Mouse (Mus musculus) stomach, postnatal 0 days (tissue): ENCODE measurements around the gene Adck2. TPM values are rescaled to one million over a fixed set of nuclear protein-coding genes. Genes with fewer than 3 reads are reported as not detected.

Experiments
- ATAC-seq: fragments of 200-750 bp; cut with Nextera tagmentation; 2 replicates; pipeline ENCODE4 v1.8.0; 2017; ENCODE audit not compliant: low FRiP score, low TSS enrichment
- DNase-seq: peaks from one replicate; pipeline ENCODE4 v3.0.0-alpha.2; 2016; ENCODE audit warnings: low spot score
- H3K27ac ChIP-seq: fragments of 300-500 bp; sonication (generic); replicated peaks from 2 replicates; pipeline ENCODE4 v1.5.1; 2014; ENCODE audit warnings: mild to moderate bottlenecking, control low read depth
- H3K27me3 ChIP-seq: fragments of 300-500 bp; sonication (generic); 2 replicates; pipeline ENCODE4 v1.6.1; 2014; ENCODE audit warnings: low read length; ENCODE audit not compliant: control insufficient read depth, insufficient read depth
- H3K36me3 ChIP-seq: fragments of 300-500 bp; sonication (generic); 2 replicates; pipeline ENCODE4 v1.6.1; 2014; ENCODE audit warnings: low read length, mixed read lengths; ENCODE audit not compliant: control insufficient read depth, insufficient read depth
- H3K4me1 ChIP-seq: fragments of 300-500 bp; sonication (generic); replicated peaks from 2 replicates; pipeline ENCODE4 v1.6.1; 2014; ENCODE audit warnings: antibody characterized with exemption; ENCODE audit not compliant: control insufficient read depth, insufficient read depth
- H3K4me2 ChIP-seq: fragments of 300-500 bp; sonication (generic); replicated peaks from 2 replicates; pipeline ENCODE4 v1.6.1; 2014; ENCODE audit warnings: low read depth, mild to moderate bottlenecking, control low read depth, moderate library complexity
- H3K4me3 ChIP-seq: fragments of 300-500 bp; sonication (generic); 2 replicates; pipeline ENCODE4 v1.5.1; 2014; ENCODE audit warnings: low read depth, low read length, control low read depth
- H3K9ac ChIP-seq: fragments of 300-500 bp; sonication (generic); 2 replicates; pipeline ENCODE4 v1.6.1; 2014; ENCODE audit warnings: mild to moderate bottlenecking, low read length, control low read depth, mixed read lengths
- H3K9me3 ChIP-seq: fragments of 300-500 bp; sonication (generic); 2 replicates; pipeline ENCODE4 v1.6.1; 2016; ENCODE audit warnings: low read length; ENCODE audit not compliant: control insufficient read depth
- CTCF ChIP-seq: IDR thresholded peaks from 2 replicates; pipeline ENCODE4 v1.5.1; 2016; ENCODE audit warnings: antibody characterized with exemption, low read depth, mild to moderate bottlenecking, moderate library complexity
- EP300 ChIP-seq: optimal IDR thresholded peaks from 2 replicates; pipeline ENCODE3; 2016; ENCODE audit warnings: antibody characterized with exemption
- WGBS: fragments of 180-500 bp; shearing (Covaris S2); extraction: QIAGEN DNeasy Blood & Tissue Kit; methylation state at CpG from one replicate; pipeline ENCODE4 v1.1.7; 2014; 5-methylcytosine and 5-hydroxymethylcytosine counted together
- polyA plus RNA-seq: library from polyadenylated mRNA; unstranded; fragments of >200 nt; fragmentation: Nextera tagmentation; extraction: Ambion mirVana; gene quantifications from 2 replicates; pipeline ENCODE4 v1.2.1, GENCODE M21; 2015

Adck2 gene
- polyA plus RNA-seq, 1 experiment from 2014 or later = 22.0 TPM

- no peak for ATAC-seq
- DNase-seq = no peak
- no peaks in the 10 kb centered on the region for H3K4me1 ChIP-seq
- no peaks in the 10 kb centered on the region for H3K27me3 ChIP-seq
- H3K4me2 ChIP-seq = no peak overlapping the region
- TF ChIP-seq CTCF (no peak), EP300 (no peak)
- WGBS = 85% methylated on average over 3 of the region's 3 CpGs
- no peak overlapping the region for H3K27ac ChIP-seq
- no peak overlapping the region for H3K9ac ChIP-seq
- H3K36me3 ChIP-seq = peaks cover 16% of the 10 kb centered on the region; the same call in 1 of the 2 replicates
- H3K4me3 ChIP-seq = no peak overlapping the region
- no peaks in the 10 kb centered on the region for H3K9me3 ChIP-seq
Observed at GRCm38 (mm10) chr6:39600851-39601250, 27.2 kb downstream of the Adck2 start.

GRCm38 (mm10) chr6:39601828-39602227 lies 28.2 kb downstream of the Adck2 start:
- ATAC-seq = no peak
- TF ChIP-seq EP300 (no peak), CTCF (no peak)

GRCm38 (mm10) chr6:39604565-39604964 lies 30.9 kb downstream of the Adck2 start:
- H3K4me2 ChIP-seq = no peak overlapping the region
- H3K27ac ChIP-seq = no peak overlapping the region
- H3K9ac ChIP-seq = no peak overlapping the region
- H3K9me3 ChIP-seq = no peaks in the 10 kb centered on the region
- no peak for ATAC-seq
- 66% methylated on average over 5 of the region's 5 CpGs for WGBS
- no peak overlapping the region for H3K4me3 ChIP-seq
- no peak for TF ChIP-seq CTCF
- no peak for TF ChIP-seq EP300
- no peaks in the 10 kb centered on the region for H3K4me1 ChIP-seq
- no peak for DNase-seq
- no peaks in the 10 kb centered on the region for H3K27me3 ChIP-seq
- H3K36me3 ChIP-seq = 0 out of 2 replicates have a peak, but pooled peaks cover 8% of the 10 kb centered on the region

More at GRCm38 (mm10) chr6:39601828-39602227, 28.2 kb downstream of the Adck2 start:
- Histone ChIP-seq H3K4me1 (no peaks in the 10 kb centered on the region), H3K4me3 (no peak overlapping the region), H3K4me2 (no peak overlapping the region), H3K9ac (no peak overlapping the region), H3K9me3 (no peaks in the 10 kb centered on the region), H3K27ac (no peak overlapping the region), H3K27me3 (no peaks in the 10 kb centered on the region), H3K36me3 (peaks cover 16% of the 10 kb centered on the region; the same call in 1 of the 2 replicates)
- no peak for DNase-seq
- WGBS = 82% methylated on average over 3 of the region's 3 CpGs

GRCm38 (mm10) chr6:39606056-39606455 lies 32.4 kb downstream of the Adck2 start:
- H3K36me3 ChIP-seq = 0 out of 2 replicates have a peak, but pooled peaks cover 7% of the 10 kb centered on the region
- H3K27ac ChIP-seq = no peak overlapping the region
- no peak overlapping the region for H3K4me3 ChIP-seq
- DNase-seq = no peak
- no peaks in the 10 kb centered on the region for H3K4me1 ChIP-seq
- no peak overlapping the region for H3K4me2 ChIP-seq
- 59% methylated on average over 6 of the region's 6 CpGs for WGBS
- H3K9ac ChIP-seq = no peak overlapping the region
- H3K9me3 ChIP-seq = no peaks in the 10 kb centered on the region
- ATAC-seq = no peak; the same call in 1 of the 2 replicates
- H3K27me3 ChIP-seq = no peaks in the 10 kb centered on the region
- TF ChIP-seq CTCF (no peak), EP300 (no peak)

GRCm38 (mm10) chr6:39606862-39607261 lies 33.2 kb downstream of the Adck2 start:
- TF ChIP-seq EP300 (no peak), CTCF (no peak)
- Histone ChIP-seq H3K9me3 (no peaks in the 10 kb centered on the region), H3K4me2 (no peak overlapping the region), H3K27me3 (no peaks in the 10 kb centered on the region), H3K4me1 (no peaks in the 10 kb centered on the region), H3K27ac (no peak overlapping the region), H3K4me3 (no peak overlapping the region), H3K9ac (no peak overlapping the region), H3K36me3 (0 out of 2 replicates have a peak, but pooled peaks cover 6% of the 10 kb centered on the region)
- DNase-seq = no peak
- no peak for ATAC-seq
- 51% methylated on average over 3 of the region's 3 CpGs for WGBS

- Histone ChIP-seq H3K27ac (no peak overlapping the region), H3K4me1 (no peaks in the 10 kb centered on the region), H3K36me3 (0 out of 2 replicates have a peak, but pooled peaks cover 3% of the 10 kb centered on the region), H3K27me3 (no peaks in the 10 kb centered on the region), H3K9me3 (no peaks in the 10 kb centered on the region), H3K4me3 (no peak overlapping the region), H3K9ac (no peak overlapping the region), H3K4me2 (no peak overlapping the region)
- ATAC-seq (no peak), DNase-seq (no peak)
- 39% methylated on average over 5 of the region's 5 CpGs for WGBS
- TF ChIP-seq CTCF = no peak
- TF ChIP-seq EP300 = no peak
Observed at GRCm38 (mm10) chr6:39607365-39607764, 33.7 kb downstream of the Adck2 start.
